Mouse (Mus musculus): ENCODE data around the gene Olfr313. TPM values are rescaled to one million over a fixed set of nuclear protein-coding genes. Genes with fewer than 3 reads are reported as not detected.

The Olfr313 gene
- not detected for total RNA-seq (2023)

GRCm38 (mm10) chr11:58814700-58815099 lies at the start of gene Olfr313:
Gene Olfr313 (plus strand): TSS chr11:58815000.

GRCm38 (mm10) chr11:58772888-58773287 lies 41.9 kb upstream of the Olfr313 start, which contains the start of gene Olfr315:
Gene Olfr315 (plus strand): TSS chr11:58773188.

DNA sequence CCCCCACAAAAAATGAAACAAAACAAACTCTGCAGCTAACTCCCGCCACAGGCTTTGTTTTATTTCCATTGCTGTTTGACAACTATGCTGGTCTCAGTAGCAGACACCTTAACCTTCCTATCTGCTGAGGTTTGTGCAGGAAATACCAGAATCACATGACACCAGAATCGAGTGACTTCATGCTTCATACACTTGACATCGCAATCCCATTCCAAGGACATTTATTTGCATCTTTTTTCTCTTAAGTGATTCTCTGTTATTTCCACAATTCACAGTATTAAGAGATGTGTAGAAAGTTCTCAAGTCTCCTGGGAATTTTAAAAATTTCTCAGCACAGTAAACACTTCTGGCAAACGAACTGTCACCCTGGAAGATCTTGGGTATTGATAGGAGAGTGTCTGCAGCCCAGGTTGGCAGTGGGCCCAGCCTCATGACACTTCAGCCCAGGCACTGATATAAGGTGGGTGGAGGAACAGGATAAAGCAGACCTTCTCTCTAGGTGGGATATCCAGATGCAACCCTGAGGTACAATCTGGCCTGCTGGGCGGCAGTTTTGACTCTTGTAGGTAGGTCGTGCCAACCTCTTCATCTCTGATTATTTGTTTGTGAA lies 32.2 kb upstream of the Olfr313 start, which contains the start of gene Olfr314:
Gene Olfr314, plus strand, starts transcription at position 473 of the 610 bp plus-strand sequence.

DNA sequence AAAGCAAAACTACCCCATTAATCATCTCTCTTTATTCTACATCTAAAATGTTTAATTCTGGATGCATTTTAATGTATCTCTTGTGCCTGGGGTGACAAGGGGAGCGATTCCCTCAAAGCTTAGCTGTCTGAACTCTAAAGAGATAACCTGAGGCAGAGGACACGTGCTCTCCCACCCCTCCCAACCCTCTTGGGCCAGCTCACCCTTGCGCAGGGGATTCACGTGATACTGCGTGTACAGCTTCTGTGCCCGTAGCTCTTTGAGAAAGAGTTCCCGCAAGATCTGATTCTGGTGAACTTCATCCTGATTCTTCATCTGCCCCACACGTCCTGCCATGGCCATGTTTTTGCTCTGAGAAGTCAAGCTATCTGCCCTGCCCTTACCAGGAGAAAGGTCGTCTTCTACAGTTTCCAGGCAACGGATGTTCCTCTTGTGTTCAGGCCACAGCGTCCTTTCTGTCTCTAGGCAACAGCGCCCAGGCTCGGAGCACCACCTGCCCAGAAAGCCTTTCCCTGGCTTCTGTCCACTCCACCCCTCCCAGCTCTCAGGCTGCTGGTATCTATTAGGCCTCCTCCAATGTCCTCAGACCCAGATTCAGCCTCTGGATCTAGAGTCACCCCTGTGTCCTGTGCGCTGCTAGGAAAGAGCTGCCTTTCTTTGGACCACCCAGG lies 13.1 kb upstream of the Olfr313 start, which contains the start of gene Fam183b:
Gene Fam183b, minus strand, starts transcription at position 403 of the 671 bp plus-strand sequence.

GRCm38 (mm10) chr11:58828937-58829336 lies 14.1 kb downstream of the Olfr313 start, which contains the start of gene Olfr312:
Gene Olfr312 (plus strand): TSS chr11:58829237.

GRCm38 (mm10) chr11:58838951-58839350 lies 24.2 kb downstream of the Olfr313 start, which contains the start of gene Olfr311:
Gene Olfr311 (plus strand): TSS chr11:58839251.

DNA sequence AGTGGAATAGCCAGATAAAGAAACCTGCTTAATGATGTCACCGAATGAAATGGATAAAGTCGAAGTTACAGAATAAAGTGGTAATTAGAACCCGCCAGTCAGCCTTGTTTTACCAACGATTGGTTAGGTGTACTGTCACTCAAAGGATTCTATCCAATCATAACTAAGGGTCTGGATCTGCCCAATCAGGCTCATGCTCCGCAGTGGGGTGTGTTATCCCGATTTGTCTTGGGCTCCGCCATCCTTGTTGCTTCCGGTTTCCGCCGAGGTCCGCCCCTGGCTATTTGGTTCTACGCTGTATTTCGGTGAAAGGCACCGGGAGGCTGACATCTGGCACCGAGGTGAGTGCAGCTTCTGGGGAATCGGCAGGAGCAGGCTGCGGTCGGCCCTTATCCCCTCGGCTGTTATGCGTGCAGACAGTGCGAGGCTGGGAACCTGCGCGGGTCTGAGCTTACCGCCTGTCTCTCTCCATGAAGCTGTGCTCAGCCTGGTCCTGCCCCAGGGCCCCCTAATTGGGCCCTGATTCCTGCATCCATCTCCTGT lies 32.2 kb downstream of the Olfr313 start, which contains the start of gene Gm12258:
Gene Gm12258, plus strand, starts transcription at position 240 of the 543 bp plus-strand sequence.

GRCm38 (mm10) chr11:58867039-58867953 lies 52.5 kb downstream of the Olfr313 start, which contains the start of gene 2810021J22Rik:
Gene 2810021J22Rik (plus strand): TSS chr11:58867216.

Other genes with a start within 250 kb of the Olfr313 start
- not detected for gene Olfr224, start 244.4 kb upstream of the Olfr313 start, total RNA-seq (2023)
- not detected for gene Olfr325, start 237.3 kb upstream of the Olfr313 start, total RNA-seq (2023)
- gene Olfr324, start 219.9 kb upstream of the Olfr313 start, total RNA-seq (2023), result not detected
- not detected for gene 2210407C18Rik, start 198.9 kb upstream of the Olfr313 start, total RNA-seq (2023)
- gene Olfr323, start 184.5 kb upstream of the Olfr313 start, total RNA-seq (2023), result not detected
- not detected for gene Trim58, start 174.5 kb upstream of the Olfr313 start, total RNA-seq (2023)
- gene Olfr322, start 156.2 kb upstream of the Olfr313 start, total RNA-seq (2023), result not detected
- gene Olfr320, start 133.9 kb upstream of the Olfr313 start, total RNA-seq (2023), result not detected
- gene Olfr319, start 115.8 kb upstream of the Olfr313 start, total RNA-seq (2023), result not detected
- 0.43 TPM for gene Olfr318, start 91.0 kb upstream of the Olfr313 start, total RNA-seq (2023)
- gene Olfr317, start 75.8 kb upstream of the Olfr313 start, total RNA-seq (2023), result not detected
- not detected for gene Olfr316, start 62.3 kb upstream of the Olfr313 start, total RNA-seq (2023)
- gene Olfr315, start 41.8 kb upstream of the Olfr313 start, total RNA-seq (2023), result not detected
- gene Olfr314, start 32.0 kb upstream of the Olfr313 start, total RNA-seq (2023), result not detected
- not detected for gene Fam183b, start 13.0 kb upstream of the Olfr313 start, total RNA-seq (2023)
- not detected for gene Olfr312, start 14.2 kb downstream of the Olfr313 start, total RNA-seq (2023)
- gene Olfr311, start 24.3 kb downstream of the Olfr313 start, total RNA-seq (2023), result not detected
- gene Gm12258, start 32.2 kb downstream of the Olfr313 start, total RNA-seq (2023), result 8.2 TPM
- 12.2 TPM for gene 2810021J22Rik, start 52.2 kb downstream of the Olfr313 start, total RNA-seq (2023)
- gene Zfp39, start 89.2 kb downstream of the Olfr313 start, total RNA-seq (2023), result 11.7 TPM
- not detected for gene Btnl10, start 102.9 kb downstream of the Olfr313 start, total RNA-seq (2023)
- 120 TPM for gene Rnf187, start 123.9 kb downstream of the Olfr313 start, total RNA-seq (2023)
- 11.3 TPM for gene Hist3h2ba, start 133.9 kb downstream of the Olfr313 start, total RNA-seq (2023)
- 40.1 TPM for gene Hist3h2a, start 139.7 kb downstream of the Olfr313 start, total RNA-seq (2023)
- gene Trim17, start 139.7 kb downstream of the Olfr313 start, total RNA-seq (2023), result 0.28 TPM
- gene Trim11, start 163.1 kb downstream of the Olfr313 start, total RNA-seq (2023), result 64.9 TPM